Mouse (Mus musculus) heart, adult 2 months (tissue): ENCODE data around the gene Ly6g6c. TPM values are rescaled to one million over a fixed set of nuclear protein-coding genes. Genes with fewer than 3 reads are reported as not detected.

Experiments used
- DNase-seq, 2 experiments: peaks; one replicate each; pipeline ENCODE4 v3.0.0; 2021
- H3K27ac ChIP-seq: fragments of 200-600 bp; 2 replicates; pipeline ENCODE4 v1.8.1; 2022
- H3K27me3 ChIP-seq: fragments of 200-500 bp; 2 replicates; pipeline ENCODE4 v1.6.1; 2012; ENCODE audit warnings: mild to moderate bottlenecking, low read length, inconsistent platforms, mixed read lengths; ENCODE audit not compliant: control insufficient read depth, insufficient read depth
- H3K36me3 ChIP-seq: fragments of 200-500 bp; 2 replicates; pipeline ENCODE4 v1.6.1; 2012; ENCODE audit warnings: low read length, inconsistent platforms; ENCODE audit not compliant: control insufficient read depth, insufficient read depth
- H3K4me1 ChIP-seq: fragments of 200-500 bp; 2 replicates; pipeline ENCODE4 v1.6.1; 2011; ENCODE audit warnings: low read length; ENCODE audit not compliant: control insufficient read depth, insufficient read depth
- H3K4me3 ChIP-seq: fragments of 200-600 bp; 2 replicates; pipeline ENCODE4 v1.8.1; 2022
- H3K79me2 ChIP-seq: fragments of 200-500 bp; replicated peaks from 2 replicates; pipeline ENCODE4 v1.6.1; 2012; ENCODE audit warnings: mild to moderate bottlenecking, inconsistent platforms, low read length, moderate library complexity, mixed read lengths; ENCODE audit not compliant: control insufficient read depth, insufficient read depth
- H3K9ac ChIP-seq: fragments of 200-500 bp; 2 replicates; pipeline ENCODE4 v1.6.1; 2012; ENCODE audit warnings: low read depth, mild to moderate bottlenecking, control low read depth, inconsistent platforms, low read length, mixed read lengths
- CTCF ChIP-seq: fragments of 200-600 bp; IDR thresholded peaks from 2 replicates; pipeline ENCODE4 v1.8.1; 2022; ENCODE audit warnings: antibody characterized with exemption, mild to moderate bottlenecking, moderate library complexity
- EP300 ChIP-seq: fragments of 200-500 bp; IDR thresholded peaks from 2 replicates; pipeline ENCODE4 v1.6.1; 2011; ENCODE audit warnings: low read depth, low read length, control low read depth; ENCODE audit not compliant: insufficient read depth
- POLR2A ChIP-seq: fragments of 200-500 bp; IDR thresholded peaks from 2 replicates; pipeline ENCODE4 v1.6.1; 2011; ENCODE audit warnings: mild to moderate bottlenecking, low read depth, low read length, control low read depth; ENCODE audit not compliant: insufficient read depth
- WGBS: fragments of 180-500 bp; shearing (Covaris S2); methylation state at CpG from one replicate; pipeline ENCODE4 v1.1.7; 2018; 5-methylcytosine and 5-hydroxymethylcytosine counted together
- intact Hi-C: fragments of 180-260 bp; cut with DNase I; formaldehyde crosslinking; loops from one replicate; pipeline ENCODE4 v1.15.1; 2025
- polyA plus RNA-seq: library from polyadenylated mRNA; depleted of rRNA; stranded (reverse); fragments of >200 nt; gene quantifications from 2 replicates; pipeline ENCODE4 v1.2.3, GENCODE M21; 2012
- total RNA-seq, 2 experiments: library from RNA; stranded (reverse); gene quantifications; 2 replicates each; pipeline ENCODE4 v1.2.3; 2021

The Ly6g6c gene
- total and polyA plus RNA-seq, 3 experiments: 0.34 to 0.64 (median 0.55) TPM

DNA sequence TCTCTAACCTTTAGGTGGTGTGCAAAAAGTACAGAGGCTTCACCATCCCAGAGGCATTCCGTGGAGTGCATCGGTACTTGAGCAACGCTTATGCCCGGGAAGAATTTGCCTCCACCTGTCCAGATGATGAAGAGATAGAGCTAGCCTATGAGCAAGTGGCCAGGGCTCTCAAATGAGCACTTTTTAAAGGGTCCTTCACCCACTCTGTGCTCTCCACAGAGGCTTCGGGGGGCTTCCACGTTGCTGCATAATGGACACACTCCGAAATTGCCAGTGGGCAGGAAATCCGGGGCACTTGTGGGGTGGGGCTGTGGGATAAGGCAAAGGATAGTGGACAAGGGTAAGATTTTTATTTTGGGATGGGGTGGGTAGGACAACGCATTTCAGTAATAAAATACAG lies 6.9 kb upstream of the Ly6g6c start:
- Histone ChIP-seq H3K27ac (peak overlapping the region; percentile 92), H3K36me3 (peaks cover 8% of the 10 kb centered on the region), H3K27me3 (no peaks in the 10 kb centered on the region), H3K9ac (no peak overlapping the region), H3K79me2 (no peaks in the 10 kb centered on the region), H3K4me3 (no peak overlapping the region), H3K4me1 (peaks cover 8% of the 10 kb centered on the region)
- intact Hi-C loops: loop anchor here (2.0 kb wide), 1 partner anchor 30 kb away; the partner anchor contains the start of gene Abhd16a
- 51% methylated on average over 9 of the region's 9 CpGs for WGBS
- no peak for DNase-seq
- TF ChIP-seq POLR2A: no peak
- no peak for TF ChIP-seq CTCF
- TF ChIP-seq EP300: no peak

GRCm38 (mm10) chr17:35058911-35059892 lies 6.0 kb upstream of the Ly6g6c start, which contains the start of gene Ddah2:
Gene Ddah2, plus strand, starts transcription at chr17:35059035.
- peak within 1 kb of the TSS; percentile 92 for H3K27ac ChIP-seq
- H3K4me1 ChIP-seq: peaks cover 8% of the 10 kb centered on the region
- H3K79me2 ChIP-seq: no peaks in the 10 kb centered on the region
- H3K36me3 ChIP-seq: peaks cover 7% of the 10 kb centered on the region
- peak; percentile 92 to 93 for DNase-seq
- intact Hi-C loops: loop anchor here (1.0 to 2.0 kb wide), 2 partner anchors 30 to 38 kb away; partner anchors contain the start of gene Abhd16a
- H3K4me3 ChIP-seq: peak within 1 kb of the TSS; percentile 65
- no peaks in the 10 kb centered on the region for H3K27me3 ChIP-seq
- TF ChIP-seq CTCF: peak; percentile 84
- peak; percentile 81 for TF ChIP-seq POLR2A
- TF ChIP-seq EP300: peak; percentile 62; the same call in 1 of the 2 replicates
- peak within 1 kb of the TSS; percentile 87 for H3K9ac ChIP-seq
- WGBS: under 1% methylated on average over 57 of the region's 57 CpGs

- Histone ChIP-seq H3K9ac (peak overlapping the region; percentile 87), H3K27me3 (no peaks in the 10 kb centered on the region), H3K79me2 (no peaks in the 10 kb centered on the region), H3K4me3 (peak overlapping the region; percentile 65), H3K4me1 (peaks cover 10% of the 10 kb centered on the region), H3K27ac (peak overlapping the region; percentile 92), H3K36me3 (peaks cover 5% of the 10 kb centered on the region)
- no peak for TF ChIP-seq EP300
- no peak for TF ChIP-seq CTCF
- no peak for TF ChIP-seq POLR2A
- intact Hi-C loops: no loop called here
- no peak for DNase-seq
- 27% methylated on average over 14 of the region's 14 CpGs for WGBS
Measured at GRCm38 (mm10) chr17:35060071-35060470, 5.1 kb upstream of the Ly6g6c start.

GRCm38 (mm10) chr17:35060737-35061297 lies 4.4 kb upstream of the Ly6g6c start:
- no peaks in the 10 kb centered on the region for H3K27me3 ChIP-seq
- WGBS: 70% methylated on average over 22 of the region's 22 CpGs
- DNase-seq: peak in 1 of 2 experiments; percentile 35
- intact Hi-C loops: no loop called here
- no peak overlapping the region for H3K27ac ChIP-seq
- H3K4me3 ChIP-seq: no peak overlapping the region
- H3K4me1 ChIP-seq: peaks cover 7% of the 10 kb centered on the region
- TF ChIP-seq POLR2A (no peak), EP300 (no peak), CTCF (no peak)
- H3K79me2 ChIP-seq: no peaks in the 10 kb centered on the region
- peaks cover 5% of the 10 kb centered on the region for H3K36me3 ChIP-seq
- H3K9ac ChIP-seq: no peak overlapping the region

- Histone ChIP-seq H3K4me1 (peaks cover 4% of the 10 kb centered on the region), H3K79me2 (no peaks in the 10 kb centered on the region), H3K36me3 (peaks cover 4% of the 10 kb centered on the region), H3K27ac (no peak overlapping the region), H3K27me3 (no peaks in the 10 kb centered on the region), H3K9ac (no peak overlapping the region), H3K4me3 (no peak overlapping the region)
- intact Hi-C loops: no loop called here
- WGBS: 80% methylated on average over 7 of the region's 8 CpGs
- no peak for DNase-seq
- TF ChIP-seq CTCF: no peak
- no peak for TF ChIP-seq POLR2A
- no peak for TF ChIP-seq EP300
Measured at GRCm38 (mm10) chr17:35061299-35061698, 3.9 kb upstream of the Ly6g6c start.

DNA sequence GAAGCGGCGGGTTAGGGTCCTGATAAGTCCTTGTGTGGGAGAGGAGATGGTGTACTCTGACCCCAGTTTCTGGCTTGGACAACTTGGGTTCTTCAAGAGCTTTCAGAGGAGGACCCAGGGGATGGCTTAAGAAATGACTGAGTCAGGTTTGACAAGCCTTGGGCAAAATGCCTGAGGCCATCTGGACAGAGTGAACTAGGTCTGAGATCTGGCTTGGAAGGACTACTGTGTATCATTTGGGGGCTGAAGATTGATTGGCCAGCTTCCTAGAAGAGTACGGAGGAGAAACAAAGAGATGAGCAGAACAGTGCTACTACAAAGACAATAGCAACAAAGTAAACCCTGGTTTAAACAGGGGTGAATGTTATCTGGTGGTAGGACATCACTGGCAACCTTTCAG lies 1.7 kb upstream of the Ly6g6c start:
- 79% methylated on average over 3 of the region's 3 CpGs for WGBS
- Histone ChIP-seq H3K27ac (no peak overlapping the region), H3K79me2 (no peaks in the 10 kb centered on the region), H3K36me3 (no peaks in the 10 kb centered on the region), H3K9ac (no peak overlapping the region), H3K4me3 (no peak overlapping the region), H3K4me1 (peaks cover 4% of the 10 kb centered on the region), H3K27me3 (no peaks in the 10 kb centered on the region; the same call in 1 of the 2 replicates)
- TF ChIP-seq CTCF (no peak), POLR2A (no peak), EP300 (no peak)
- no peak for DNase-seq
- intact Hi-C loops: no loop called here
